Mouse (Mus musculus): ENCODE measurements around the gene Fam53b. TPM values are rescaled to one million over a fixed set of nuclear protein-coding genes. Genes with fewer than 3 reads are reported as not detected.

The Fam53b gene
- polyA plus RNA-seq, 1 experiment = 79.4 TPM

DNA sequence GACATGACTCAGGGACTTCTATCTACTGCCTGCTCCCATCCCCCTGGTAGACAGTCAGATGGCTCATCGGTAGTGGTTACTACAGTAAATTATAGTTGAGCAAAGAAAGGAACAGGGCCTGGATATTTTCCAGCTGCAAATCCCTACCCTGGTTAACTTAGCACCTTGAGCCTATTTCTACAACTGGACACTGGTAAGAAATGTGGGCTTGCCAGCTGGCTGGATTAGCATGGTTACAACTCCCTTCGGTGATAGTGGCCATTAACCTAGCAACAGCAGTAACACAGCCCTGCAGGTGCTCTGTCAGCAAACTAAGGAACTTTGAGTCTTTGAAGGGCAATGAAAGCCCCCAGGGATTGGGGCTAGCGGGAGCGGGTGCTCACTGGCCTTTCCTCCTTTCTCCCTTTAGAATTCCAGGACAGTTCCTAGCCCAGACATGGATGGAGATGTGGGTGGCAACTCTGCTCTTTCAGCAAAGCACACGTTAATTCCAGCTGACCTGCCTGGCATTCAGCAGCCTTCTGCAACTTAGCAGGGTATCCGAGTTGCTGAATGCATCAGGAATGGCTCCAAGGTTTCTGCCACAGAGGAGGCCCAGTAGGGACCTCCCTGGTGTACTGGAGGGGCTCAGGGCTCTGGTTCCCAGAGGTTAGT is 81.4 kb downstream of the Fam53b start:
- TF ChIP-seq CTCF (IDR thresholded peaks at IDR 0.05; ENCODE audit: insufficient read depth, low read length) (no peak), POLR2A (IDR thresholded peaks at IDR 0.05; ENCODE audit: borderline replicate concordance, extremely low read depth, low read depth, low read length) (no peak)
- Histone ChIP-seq H3K4me3 (replicated peaks; ENCODE audit: extremely low read depth, low read depth, low read length) (no peak overlapping the region), H3K4me1 (ENCODE audit: control insufficient read depth, insufficient read depth, low read length) (peaks cover 22% of the 10 kb centered on the region)
- 78% methylated on average over 6 of the region's 6 CpGs for WGBS
- no peak for DNase-seq

DNA sequence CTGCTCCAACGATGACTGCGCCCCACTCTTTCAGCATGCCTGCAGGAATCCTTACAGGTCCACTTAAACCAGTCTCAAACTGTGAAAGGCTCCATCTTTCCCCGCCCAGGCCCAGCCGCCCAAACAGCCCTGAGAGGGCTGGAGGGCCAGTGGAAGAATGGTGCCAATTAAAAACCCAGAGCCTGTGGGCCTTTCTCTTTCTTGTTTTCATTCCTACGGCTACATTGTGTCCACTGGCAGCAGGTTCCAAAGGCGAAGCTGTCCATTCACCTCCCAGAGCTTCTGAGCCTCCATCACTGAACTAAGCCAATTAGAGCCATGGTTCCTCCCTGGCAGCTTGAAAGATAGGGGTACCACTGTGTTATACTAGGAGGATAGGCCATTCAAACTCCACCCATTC is 82.1 kb downstream of the Fam53b start:
- TF ChIP-seq POLR2A (IDR thresholded peaks at IDR 0.05; ENCODE audit: borderline replicate concordance, extremely low read depth, low read depth, low read length) (no peak), CTCF (IDR thresholded peaks at IDR 0.05; ENCODE audit: insufficient read depth, low read length) (no peak)
- peaks cover 20% of the 10 kb centered on the region for H3K4me1 ChIP-seq (ENCODE audit: control insufficient read depth, insufficient read depth, low read length)
- WGBS = 73% methylated on average over 6 of the region's 6 CpGs
- DNase-seq = no peak
- H3K4me3 ChIP-seq (replicated peaks; ENCODE audit: extremely low read depth, low read depth, low read length) = no peak overlapping the region

- H3K4me3 ChIP-seq (replicated peaks; ENCODE audit: extremely low read depth, low read depth, low read length) = no peak overlapping the region
- peaks cover 10% of the 10 kb centered on the region for H3K4me1 ChIP-seq (ENCODE audit: control insufficient read depth, insufficient read depth, low read length)
- 76% methylated on average over 7 of the region's 7 CpGs for WGBS
- no peak for DNase-seq
- TF ChIP-seq CTCF (IDR thresholded peaks at IDR 0.05; ENCODE audit: insufficient read depth, low read length) (no peak), POLR2A (IDR thresholded peaks at IDR 0.05; ENCODE audit: borderline replicate concordance, extremely low read depth, low read depth, low read length) (no peak)
Measured at GRCm38 (mm10) chr7:132730510-132730909, 83.2 kb downstream of the Fam53b start.

DNA sequence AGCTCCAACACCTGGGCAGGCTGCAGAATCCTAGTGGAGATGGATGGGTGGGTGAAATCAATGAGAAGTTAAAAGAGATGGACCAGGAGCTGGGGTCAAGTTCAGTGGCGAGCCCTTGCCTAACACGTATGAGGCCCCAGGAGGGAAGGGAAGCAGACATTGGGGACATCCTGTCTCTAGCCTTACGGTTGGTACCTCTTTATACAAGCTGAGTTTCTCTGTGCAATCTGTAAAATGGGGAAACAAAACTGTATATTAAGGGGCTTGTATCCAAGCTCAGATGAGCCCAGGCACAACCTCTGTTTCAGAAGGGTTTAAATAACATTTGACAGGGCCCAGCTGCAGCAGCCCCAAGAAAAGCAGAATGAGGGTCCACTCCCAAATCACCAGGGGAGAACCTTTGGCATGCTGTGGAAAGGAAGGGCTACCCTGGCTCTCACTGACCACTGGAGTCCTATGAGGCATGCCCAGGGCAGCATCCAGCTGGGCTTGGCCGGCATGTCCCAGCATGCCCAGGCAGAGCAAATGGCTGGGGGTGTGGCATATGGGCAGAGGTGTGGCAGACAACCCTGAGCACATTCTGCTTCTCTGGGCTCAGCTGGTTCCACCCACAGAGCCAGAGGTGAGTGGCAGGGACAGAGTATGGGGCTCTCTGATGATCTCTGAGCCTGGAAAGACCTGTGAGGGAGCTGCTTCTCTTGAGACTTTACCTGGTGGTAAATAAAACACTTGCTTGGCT is 84.4 kb downstream of the Fam53b start:
- 49% methylated on average over 4 of the region's 4 CpGs for WGBS
- peak; percentile 48 for DNase-seq
- TF ChIP-seq CTCF (IDR thresholded peaks at IDR 0.05; ENCODE audit: insufficient read depth, low read length) (no peak), POLR2A (IDR thresholded peaks at IDR 0.05; ENCODE audit: borderline replicate concordance, extremely low read depth, low read depth, low read length) (no peak)
- Histone ChIP-seq H3K4me3 (replicated peaks; ENCODE audit: extremely low read depth, low read depth, low read length) (no peak overlapping the region), H3K4me1 (ENCODE audit: control insufficient read depth, insufficient read depth, low read length) (peaks cover 14% of the 10 kb centered on the region)

DNA sequence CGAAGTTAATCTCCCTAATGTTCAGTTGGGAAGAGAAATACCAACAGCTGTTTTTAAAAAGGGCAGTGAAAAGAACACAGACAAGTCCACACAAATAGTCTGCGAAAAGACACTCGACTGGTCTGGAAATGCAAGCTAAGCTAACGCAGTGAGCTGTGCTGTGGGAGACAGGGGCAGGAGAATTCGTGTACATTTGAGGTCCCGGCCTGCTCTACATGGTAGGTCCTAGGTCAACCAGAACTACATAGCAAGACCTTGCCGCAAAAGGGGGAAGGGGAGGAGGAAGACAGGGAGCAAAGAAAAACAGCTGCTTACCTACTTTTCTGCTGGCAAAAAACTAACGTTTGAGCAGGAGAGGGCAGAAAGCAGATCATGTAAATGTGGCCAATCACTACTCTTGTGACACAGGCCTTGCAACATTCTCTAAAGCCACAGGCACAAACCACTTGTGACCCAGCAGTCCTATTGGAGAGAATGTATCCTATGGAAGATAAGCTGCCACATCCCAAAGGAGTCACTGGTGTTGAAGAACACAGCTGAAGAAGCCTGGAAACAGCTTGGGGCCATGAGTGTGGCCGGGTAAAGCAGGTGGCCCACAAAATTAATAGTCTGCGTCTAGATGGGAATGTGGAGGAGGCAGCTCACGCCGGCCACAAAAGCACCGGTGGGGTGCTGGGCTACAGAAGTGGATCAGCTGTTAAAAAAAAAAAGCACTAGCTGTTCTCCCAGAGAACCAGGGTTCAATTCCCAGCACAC is 87.4 kb downstream of the Fam53b start:
- H3K4me3 ChIP-seq (replicated peaks; ENCODE audit: extremely low read depth, low read depth, low read length) = no peak overlapping the region
- H3K4me1 ChIP-seq (ENCODE audit: control insufficient read depth, insufficient read depth, low read length) = peaks cover 30% of the 10 kb centered on the region
- TF ChIP-seq CTCF (IDR thresholded peaks at IDR 0.05; ENCODE audit: insufficient read depth, low read length) = no peak
- DNase-seq = peak; percentile 46
- 59% methylated on average over 13 of the region's 13 CpGs for WGBS

DNA sequence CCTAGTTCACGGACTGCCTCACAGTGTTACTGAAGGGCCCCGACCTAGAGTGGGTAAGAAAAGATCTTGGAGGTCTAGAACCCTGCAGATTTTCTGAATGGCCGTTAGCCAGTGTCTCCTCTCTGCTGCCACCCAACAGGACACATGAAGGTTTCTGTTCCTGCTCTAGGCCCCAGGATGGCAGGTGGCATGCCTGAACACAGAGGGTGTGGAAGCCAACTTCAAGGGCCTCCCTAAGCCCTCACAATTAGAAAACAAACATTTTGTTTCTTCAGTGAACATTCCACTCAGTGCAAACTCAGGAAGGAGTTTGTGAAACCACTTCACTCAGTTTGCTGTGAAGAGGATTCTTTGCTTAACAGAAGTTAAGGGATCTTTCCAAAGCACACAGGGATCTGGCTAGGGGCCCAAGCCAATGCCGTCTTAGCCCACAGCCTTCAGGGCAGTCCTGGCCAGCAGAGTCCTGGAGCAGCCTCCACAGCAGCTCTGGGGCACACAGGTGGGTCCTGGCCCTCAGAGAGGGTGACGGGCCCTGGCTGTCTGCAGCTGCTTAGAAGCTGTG is 89.1 kb downstream of the Fam53b start:
- peak; percentile 80 for DNase-seq
- no peak overlapping the region for H3K4me3 ChIP-seq (replicated peaks; ENCODE audit: extremely low read depth, low read depth, low read length)
- TF ChIP-seq POLR2A (IDR thresholded peaks at IDR 0.05; ENCODE audit: borderline replicate concordance, extremely low read depth, low read depth, low read length) (no peak), CTCF (IDR thresholded peaks at IDR 0.05; ENCODE audit: insufficient read depth, low read length) (no peak)
- WGBS = 67% methylated on average over 5 of the region's 5 CpGs
- H3K4me1 ChIP-seq (ENCODE audit: control insufficient read depth, insufficient read depth, low read length) = peaks cover 31% of the 10 kb centered on the region

DNA sequence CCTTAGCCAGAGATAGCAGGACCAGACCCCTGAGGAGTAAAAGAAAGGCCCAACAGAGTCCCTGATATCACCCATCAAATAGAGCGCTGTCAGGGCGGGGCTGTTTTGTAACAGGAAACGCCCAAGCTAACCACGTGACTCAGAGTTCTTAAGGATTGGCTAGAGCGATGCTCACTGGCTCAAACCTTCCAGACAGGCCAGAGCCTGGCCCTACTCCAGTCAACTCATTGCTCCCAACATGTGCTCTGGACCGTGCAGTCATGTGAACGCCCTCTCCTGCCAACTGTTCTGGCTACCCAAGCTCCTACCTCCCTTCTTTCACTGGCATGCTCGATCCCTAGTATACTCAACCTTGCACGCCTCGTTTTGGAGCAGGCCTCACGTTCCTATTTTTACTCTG is 89.8 kb downstream of the Fam53b start:
- peak; percentile 70 for DNase-seq
- TF ChIP-seq POLR2A (IDR thresholded peaks at IDR 0.05; ENCODE audit: borderline replicate concordance, extremely low read depth, low read depth, low read length) (peak; percentile 23; the same call in 1 of the 2 replicates), CTCF (IDR thresholded peaks at IDR 0.05; ENCODE audit: insufficient read depth, low read length) (no peak)
- WGBS = 31% methylated on average over 11 of the region's 11 CpGs
- Histone ChIP-seq H3K4me1 (ENCODE audit: control insufficient read depth, insufficient read depth, low read length) (peaks cover 27% of the 10 kb centered on the region), H3K4me3 (replicated peaks; ENCODE audit: extremely low read depth, low read depth, low read length) (no peak overlapping the region)

- DNase-seq = peak; percentile 61
- peaks cover 27% of the 10 kb centered on the region for H3K4me1 ChIP-seq (ENCODE audit: control insufficient read depth, insufficient read depth, low read length)
- WGBS = 76% methylated on average over 12 of the region's 12 CpGs
- H3K4me3 ChIP-seq (replicated peaks; ENCODE audit: extremely low read depth, low read depth, low read length) = no peak overlapping the region
- TF ChIP-seq POLR2A (IDR thresholded peaks at IDR 0.05; ENCODE audit: borderline replicate concordance, extremely low read depth, low read depth, low read length) (no peak), CTCF (IDR thresholded peaks at IDR 0.05; ENCODE audit: insufficient read depth, low read length) (no peak)
Measured at GRCm38 (mm10) chr7:132722401-132723370, 91.0 kb downstream of the Fam53b start.

Measured in lung, adult 2 months (tissue).